Mouse (Mus musculus): ENCODE data around the gene Spg20. TPM values are rescaled to one million over a fixed set of nuclear protein-coding genes. Genes with fewer than 3 reads are reported as not detected.
A peak's percentile ranks its signal among the peaks of the same experiment; 100 is the strongest.

Spg20 gene
- polyA plus RNA-seq, 1 experiment from 2014 or later, result 93.8 TPM

- Histone ChIP-seq H3K9me3 (no peaks in the 10 kb centered on the region), H3K4me2 (no peak overlapping the region), H3K9ac (replicated peaks) (no peak overlapping the region), H3K4me3 (replicated peaks) (no peak overlapping the region), H3K4me1 (replicated peaks) (no peaks in the 10 kb centered on the region), H3K27me3 (no peaks in the 10 kb centered on the region), H3K36me3 (peaks cover 94% of the 10 kb centered on the region), H3K27ac (no peak overlapping the region)
- no peak for ATAC-seq (ENCODE audit: insufficient number of reproducible peaks, insufficient read depth, low FRiP score, low TSS enrichment, low read depth)
- WGBS, result 92% methylated on average over 3 of the region's 3 CpGs
These were observed 10.5 kb downstream of the Spg20 start for GRCm38 (mm10) chr3:55122336-55122870.

GRCm38 (mm10) chr3:55123064-55123463, 11.2 kb downstream of the Spg20 start:
- H3K4me3 ChIP-seq (replicated peaks), result no peak overlapping the region
- H3K27ac ChIP-seq, result no peak overlapping the region
- 87% methylated on average over 4 of the region's 4 CpGs for WGBS
- no peaks in the 10 kb centered on the region for H3K4me1 ChIP-seq (replicated peaks)
- H3K4me2 ChIP-seq, result no peak overlapping the region
- H3K27me3 ChIP-seq, result no peaks in the 10 kb centered on the region
- H3K9me3 ChIP-seq, result no peaks in the 10 kb centered on the region
- ATAC-seq (ENCODE audit: insufficient number of reproducible peaks, insufficient read depth, low FRiP score, low TSS enrichment, low read depth), result no peak
- H3K9ac ChIP-seq (replicated peaks), result no peak overlapping the region
- H3K36me3 ChIP-seq, result peaks cover 94% of the 10 kb centered on the region

GRCm38 (mm10) chr3:55129181-55129692, 17.3 kb downstream of the Spg20 start:
- no peak overlapping the region for H3K9ac ChIP-seq (replicated peaks)
- peaks cover 98% of the 10 kb centered on the region for H3K36me3 ChIP-seq
- no peaks in the 10 kb centered on the region for H3K9me3 ChIP-seq
- no peak overlapping the region for H3K27ac ChIP-seq
- 87% methylated on average over 4 of the region's 4 CpGs for WGBS
- H3K27me3 ChIP-seq, result no peaks in the 10 kb centered on the region
- H3K4me1 ChIP-seq (replicated peaks), result no peaks in the 10 kb centered on the region
- no peak overlapping the region for H3K4me2 ChIP-seq
- H3K4me3 ChIP-seq (replicated peaks), result no peak overlapping the region
- no peak for ATAC-seq (ENCODE audit: insufficient number of reproducible peaks, insufficient read depth, low FRiP score, low TSS enrichment, low read depth)

GRCm38 (mm10) chr3:55131576-55132233, 19.8 kb downstream of the Spg20 start:
- no peak for ATAC-seq (ENCODE audit: insufficient number of reproducible peaks, insufficient read depth, low FRiP score, low TSS enrichment, low read depth)
- 91% methylated on average over 6 of the region's 6 CpGs for WGBS
- Histone ChIP-seq H3K27me3 (no peaks in the 10 kb centered on the region), H3K27ac (no peak overlapping the region), H3K9ac (replicated peaks) (no peak overlapping the region), H3K4me2 (no peak overlapping the region), H3K4me1 (replicated peaks) (no peaks in the 10 kb centered on the region), H3K9me3 (no peaks in the 10 kb centered on the region), H3K4me3 (replicated peaks) (no peak overlapping the region), H3K36me3 (peaks cover 99% of the 10 kb centered on the region)

GRCm38 (mm10) chr3:55137039-55137438, 25.1 kb downstream of the Spg20 start, which contains the start of gene Ccdc169:
TSS of gene Ccdc169 (plus strand) at chr3:55137339.
- Histone ChIP-seq H3K9me3 (no peaks in the 10 kb centered on the region), H3K36me3 (peaks cover 69% of the 10 kb centered on the region), H3K4me3 (replicated peaks) (no peak within 1 kb of the TSS), H3K4me1 (replicated peaks) (no peaks in the 10 kb centered on the region), H3K27me3 (no peaks in the 10 kb centered on the region), H3K4me2 (no peak within 1 kb of the TSS), H3K27ac (no peak within 1 kb of the TSS), H3K9ac (replicated peaks) (no peak within 1 kb of the TSS)
- ATAC-seq (ENCODE audit: insufficient number of reproducible peaks, insufficient read depth, low FRiP score, low TSS enrichment, low read depth), result no peak

GRCm38 (mm10) chr3:55139837-55140236, 27.9 kb downstream of the Spg20 start:
- ATAC-seq (ENCODE audit: insufficient number of reproducible peaks, insufficient read depth, low FRiP score, low TSS enrichment, low read depth), result no peak
- H3K27ac ChIP-seq, result no peak overlapping the region
- no peak overlapping the region for H3K4me2 ChIP-seq
- H3K9me3 ChIP-seq, result no peaks in the 10 kb centered on the region
- WGBS, result 92% methylated on average over 12 of the region's 12 CpGs
- no peaks in the 10 kb centered on the region for H3K4me1 ChIP-seq (replicated peaks)
- peaks cover 43% of the 10 kb centered on the region for H3K36me3 ChIP-seq
- H3K9ac ChIP-seq (replicated peaks), result no peak overlapping the region
- H3K4me3 ChIP-seq (replicated peaks), result no peak overlapping the region
- H3K27me3 ChIP-seq, result no peaks in the 10 kb centered on the region

GRCm38 (mm10) chr3:55141401-55141800, 29.5 kb downstream of the Spg20 start:
- Histone ChIP-seq H3K9me3 (no peaks in the 10 kb centered on the region), H3K27ac (no peak overlapping the region), H3K36me3 (peaks cover 27% of the 10 kb centered on the region), H3K4me3 (replicated peaks) (no peak overlapping the region), H3K4me2 (no peak overlapping the region), H3K9ac (replicated peaks) (no peak overlapping the region), H3K4me1 (replicated peaks) (no peaks in the 10 kb centered on the region), H3K27me3 (no peaks in the 10 kb centered on the region)
- WGBS, result 74% methylated on average over 2 of the region's 2 CpGs
- no peak for ATAC-seq (ENCODE audit: insufficient number of reproducible peaks, insufficient read depth, low FRiP score, low TSS enrichment, low read depth)

- WGBS, result 86% methylated on average over 4 of the region's 4 CpGs
- Histone ChIP-seq H3K36me3 (no peaks in the 10 kb centered on the region; the same call in 1 of the 2 replicates), H3K4me3 (replicated peaks) (no peak overlapping the region), H3K4me1 (replicated peaks) (peaks cover 5% of the 10 kb centered on the region), H3K27me3 (no peaks in the 10 kb centered on the region), H3K9me3 (no peaks in the 10 kb centered on the region), H3K9ac (replicated peaks) (no peak overlapping the region), H3K27ac (no peak overlapping the region), H3K4me2 (no peak overlapping the region)
- no peak for ATAC-seq (ENCODE audit: insufficient number of reproducible peaks, insufficient read depth, low FRiP score, low TSS enrichment, low read depth)
These were observed 33.0 kb downstream of the Spg20 start for GRCm38 (mm10) chr3:55144916-55145315.

- Histone ChIP-seq H3K4me3 (replicated peaks) (no peak overlapping the region), H3K36me3 (no peaks in the 10 kb centered on the region), H3K27ac (no peak overlapping the region), H3K9me3 (no peaks in the 10 kb centered on the region), H3K27me3 (no peaks in the 10 kb centered on the region), H3K4me2 (no peak overlapping the region), H3K9ac (replicated peaks) (no peak overlapping the region), H3K4me1 (replicated peaks) (peaks cover 5% of the 10 kb centered on the region)
- ATAC-seq (ENCODE audit: insufficient number of reproducible peaks, insufficient read depth, low FRiP score, low TSS enrichment, low read depth), result no peak
- 82% methylated on average over 6 of the region's 6 CpGs for WGBS
These were observed 34.5 kb downstream of the Spg20 start for GRCm38 (mm10) chr3:55146441-55146840.

GRCm38 (mm10) chr3:55147156-55147555, 35.2 kb downstream of the Spg20 start:
- peaks cover 6% of the 10 kb centered on the region for H3K4me1 ChIP-seq (replicated peaks)
- no peak for ATAC-seq (ENCODE audit: insufficient number of reproducible peaks, insufficient read depth, low FRiP score, low TSS enrichment, low read depth)
- H3K27ac ChIP-seq, result no peak overlapping the region
- no peaks in the 10 kb centered on the region for H3K9me3 ChIP-seq
- H3K27me3 ChIP-seq, result no peaks in the 10 kb centered on the region
- H3K9ac ChIP-seq (replicated peaks), result no peak overlapping the region
- WGBS, result 88% methylated on average over 2 of the region's 2 CpGs
- no peak overlapping the region for H3K4me2 ChIP-seq
- no peaks in the 10 kb centered on the region for H3K36me3 ChIP-seq
- H3K4me3 ChIP-seq (replicated peaks), result no peak overlapping the region

GRCm38 (mm10) chr3:55148091-55148490, 36.2 kb downstream of the Spg20 start:
- no peak overlapping the region for H3K9ac ChIP-seq (replicated peaks)
- H3K4me2 ChIP-seq, result no peak overlapping the region
- H3K9me3 ChIP-seq, result no peaks in the 10 kb centered on the region
- WGBS, result 8% methylated on average over 3 of the region's 3 CpGs
- peak overlapping the region; percentile 60 for H3K27ac ChIP-seq
- H3K4me1 ChIP-seq (replicated peaks), result peaks cover 11% of the 10 kb centered on the region
- H3K4me3 ChIP-seq (replicated peaks), result no peak overlapping the region
- no peak for ATAC-seq (ENCODE audit: insufficient number of reproducible peaks, insufficient read depth, low FRiP score, low TSS enrichment, low read depth)
- H3K27me3 ChIP-seq, result no peaks in the 10 kb centered on the region
- no peaks in the 10 kb centered on the region for H3K36me3 ChIP-seq

Measured in limb, embryonic 12.5 days (tissue).